Mouse (Mus musculus) C2C12 (cell line): ENCODE results near the gene Dgkg.

Experiments
- CTCF ChIP-seq: IDR thresholded peaks from one replicate; pipeline ENCODE4 v1.5.1; 2011; ENCODE audit not compliant: control insufficient read depth, insufficient read depth, insufficient read length
- MAX ChIP-seq: IDR thresholded peaks from one replicate; pipeline ENCODE4 v1.6.1; 2011; ENCODE audit warnings: mild to moderate bottlenecking, control low read depth
- MYOD1 ChIP-seq: IDR thresholded peaks from one replicate; pipeline ENCODE4 v1.6.1; 2011; ENCODE audit warnings: low read depth; ENCODE audit not compliant: control insufficient read depth, insufficient read length
- MYOG ChIP-seq: IDR thresholded peaks from one replicate; pipeline ENCODE4 v1.6.1; 2011; ENCODE audit not compliant: control insufficient read depth, insufficient read length; ENCODE audit errors: extremely low read depth
- USF1 ChIP-seq: IDR thresholded peaks from one replicate; pipeline ENCODE4 v1.6.1; 2011; ENCODE audit warnings: low read depth, mild to moderate bottlenecking, control low read depth, moderate library complexity

DNA sequence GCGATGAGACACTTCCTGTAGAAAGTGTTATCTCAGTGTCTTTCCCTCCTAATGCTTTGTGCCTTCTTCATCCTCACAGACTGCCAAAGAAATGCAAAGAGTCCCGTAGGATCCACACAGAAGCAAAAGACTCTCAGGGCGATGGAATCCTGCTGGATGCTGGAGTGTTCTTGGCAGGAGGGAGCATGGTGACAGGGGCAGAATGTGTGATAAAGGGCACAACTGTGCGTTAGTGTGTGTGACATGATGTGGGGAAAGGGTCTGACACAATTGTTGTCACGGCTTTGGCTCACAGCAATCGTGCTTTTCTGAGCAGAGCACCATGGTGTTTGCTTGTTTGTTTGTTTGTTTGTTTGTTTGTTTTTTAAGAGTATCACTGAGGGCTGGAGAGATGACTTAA lies 208.9 kb downstream of the Dgkg start:
- no peak for TF ChIP-seq CTCF
- TF ChIP-seq USF1, result no peak
- TF ChIP-seq MAX, result no peak
- no peak for TF ChIP-seq MYOG
- no peak for TF ChIP-seq MYOD1
